Mouse (Mus musculus): Measurements from ENCODE around the gene Tgfbrap1. TPM values are rescaled to one million over a fixed set of nuclear protein-coding genes. Genes with fewer than 3 reads are reported as not detected.

Tgfbrap1 gene
- polyA plus RNA-seq (2015; fragmentation: Nextera tagmentation; extraction: Ambion mirVana) = 11.4 and 12.5 TPM in 2 replicates

- Histone ChIP-seq H3K27ac (replicated peaks) (peak within 1 kb of the TSS; percentile 100), H3K36me3 (peaks cover 19% of the 10 kb centered on the region), H3K9ac (peak within 1 kb of the TSS; percentile 77), H3K27me3 (no peaks in the 10 kb centered on the region), H3K9me3 (replicated peaks) (no peaks in the 10 kb centered on the region), H3K4me3 (replicated peaks) (peak within 1 kb of the TSS; percentile 86), H3K4me2 (replicated peaks) (peak within 1 kb of the TSS; percentile 67), H3K4me1 (peaks cover 5% of the 10 kb centered on the region; the same call in 1 of the 2 replicates)
- peak; percentile 93 for ATAC-seq (ENCODE audit: insufficient number of reproducible peaks, low FRiP score, low TSS enrichment, low read depth)
- WGBS = under 1% methylated on average over 57 of the region's 57 CpGs
Observed at GRCm38 (mm10) chr1:43098031-43098984, at the start of gene Tgfbrap1, which contains the start of gene AI597479. Tgfbrap1 (minus strand) TSS chr1:43098637. AI597479 (plus strand) TSS chr1:43098710.

DNA sequence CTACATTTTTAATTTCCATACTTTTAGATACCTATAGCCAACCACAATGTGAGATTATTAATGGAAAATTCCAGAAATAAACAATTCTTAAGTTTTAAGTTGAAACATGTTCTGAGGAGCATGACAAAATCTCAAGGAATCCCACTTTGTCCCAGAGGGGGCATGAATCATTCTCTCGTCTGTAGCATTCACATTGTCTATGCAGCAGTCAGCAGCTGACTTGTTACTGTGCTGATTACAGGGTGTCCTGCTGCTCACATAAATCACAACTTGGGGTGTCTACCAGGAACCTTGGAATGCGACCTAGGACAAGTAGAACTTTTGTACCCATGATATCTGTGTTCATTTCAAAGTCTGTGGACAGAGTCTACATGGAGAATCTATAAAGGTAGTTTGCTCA lies 49.0 kb upstream of the Tgfbrap1 start:
- no peak for ATAC-seq (ENCODE audit: insufficient number of reproducible peaks, low FRiP score, low TSS enrichment, low read depth)
- peaks cover 5% of the 10 kb centered on the region; the same call in 1 of the 2 replicates for H3K4me1 ChIP-seq
- no peaks in the 10 kb centered on the region for H3K27me3 ChIP-seq
- H3K36me3 ChIP-seq = no peaks in the 10 kb centered on the region
- no peaks in the 10 kb centered on the region for H3K9me3 ChIP-seq (replicated peaks)
- no peak overlapping the region for H3K4me3 ChIP-seq (replicated peaks)
- 48% methylated on average over 2 of the region's 2 CpGs for WGBS
- no peak overlapping the region for H3K4me2 ChIP-seq (replicated peaks)
- no peak overlapping the region for H3K27ac ChIP-seq (replicated peaks)
- no peak overlapping the region for H3K9ac ChIP-seq

DNA sequence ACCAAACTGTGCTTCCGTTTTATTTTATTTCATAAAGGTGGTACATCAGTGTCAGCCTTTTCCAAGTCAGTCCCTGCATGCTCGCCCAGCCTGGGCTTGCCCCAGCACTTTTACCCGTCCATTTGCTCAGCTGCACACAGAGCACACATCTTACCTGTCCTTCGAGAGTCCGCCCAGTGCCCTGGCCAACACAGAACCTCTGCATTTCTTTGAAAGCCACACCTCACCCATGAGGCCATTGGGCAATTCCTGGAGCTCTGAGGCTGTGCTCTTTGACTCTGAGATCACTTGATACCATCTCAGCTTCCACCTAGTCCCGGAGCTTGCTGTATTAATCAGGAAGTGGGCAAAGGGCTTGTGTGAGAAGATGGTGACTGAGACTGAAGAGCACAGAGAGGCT lies 47.0 kb upstream of the Tgfbrap1 start:
- H3K36me3 ChIP-seq = no peaks in the 10 kb centered on the region
- no peaks in the 10 kb centered on the region for H3K27me3 ChIP-seq
- no peak for ATAC-seq (ENCODE audit: insufficient number of reproducible peaks, low FRiP score, low TSS enrichment, low read depth)
- H3K4me1 ChIP-seq = peaks cover 11% of the 10 kb centered on the region
- no peak overlapping the region for H3K4me2 ChIP-seq (replicated peaks)
- WGBS = 67% methylated on average over 6 of the region's 6 CpGs
- no peaks in the 10 kb centered on the region for H3K9me3 ChIP-seq (replicated peaks)
- no peak overlapping the region for H3K4me3 ChIP-seq (replicated peaks)
- no peak overlapping the region for H3K27ac ChIP-seq (replicated peaks)
- H3K9ac ChIP-seq = no peak overlapping the region

GRCm38 (mm10) chr1:43144338-43144906 lies 46.0 kb upstream of the Tgfbrap1 start:
- Histone ChIP-seq H3K36me3 (no peaks in the 10 kb centered on the region), H3K9me3 (replicated peaks) (no peaks in the 10 kb centered on the region), H3K27ac (replicated peaks) (no peak overlapping the region), H3K4me2 (replicated peaks) (no peak overlapping the region), H3K27me3 (no peaks in the 10 kb centered on the region), H3K4me3 (replicated peaks) (no peak overlapping the region), H3K9ac (no peak overlapping the region), H3K4me1 (peaks cover 11% of the 10 kb centered on the region)
- 79% methylated on average over 8 of the region's 8 CpGs for WGBS
- no peak for ATAC-seq (ENCODE audit: insufficient number of reproducible peaks, low FRiP score, low TSS enrichment, low read depth)

DNA sequence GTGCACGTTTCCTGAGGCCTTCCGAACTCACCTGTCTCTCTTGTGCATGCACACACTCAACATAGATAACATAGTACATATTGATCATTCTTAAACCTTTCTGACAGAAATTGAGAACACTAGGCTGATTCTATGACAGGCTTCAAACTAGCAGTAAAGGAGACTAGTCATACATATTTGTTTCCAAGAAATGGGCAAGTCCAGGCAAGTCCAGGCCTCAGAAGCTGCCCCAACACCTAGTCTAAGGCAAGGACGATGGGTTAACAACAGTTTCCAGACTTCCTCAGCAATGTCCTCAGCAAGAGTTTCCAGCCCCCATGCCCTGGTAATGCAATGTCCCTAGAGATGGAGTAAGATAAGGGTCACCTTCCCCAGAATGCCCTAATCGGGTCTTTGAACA lies 45.4 kb upstream of the Tgfbrap1 start:
- WGBS = 87% methylated on average over 4 of the region's 4 CpGs
- H3K36me3 ChIP-seq = no peaks in the 10 kb centered on the region
- no peak overlapping the region for H3K27ac ChIP-seq (replicated peaks)
- H3K4me1 ChIP-seq = peaks cover 11% of the 10 kb centered on the region
- no peak for ATAC-seq (ENCODE audit: insufficient number of reproducible peaks, low FRiP score, low TSS enrichment, low read depth)
- no peak overlapping the region for H3K9ac ChIP-seq
- no peak overlapping the region for H3K4me3 ChIP-seq (replicated peaks)
- H3K9me3 ChIP-seq (replicated peaks) = no peaks in the 10 kb centered on the region
- H3K27me3 ChIP-seq = no peaks in the 10 kb centered on the region
- no peak overlapping the region for H3K4me2 ChIP-seq (replicated peaks)

DNA sequence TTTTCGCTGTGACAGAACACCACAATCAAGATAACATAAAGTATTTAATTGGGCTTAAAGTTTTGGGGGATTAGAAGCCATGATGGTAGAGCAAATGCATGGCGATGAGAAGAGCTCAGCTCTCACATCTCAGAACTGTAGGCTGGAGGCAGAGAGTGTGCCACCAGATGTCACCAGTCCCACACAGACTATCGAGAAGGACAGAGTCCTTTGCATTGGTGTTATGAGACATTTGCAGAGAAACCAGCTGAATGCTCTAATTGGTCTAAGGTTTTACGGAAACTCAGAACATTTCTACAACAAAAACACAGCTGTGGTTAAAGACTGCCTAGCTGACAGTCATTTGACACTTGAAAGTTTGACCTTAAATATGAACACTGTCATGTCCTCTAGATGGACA lies 44.8 kb upstream of the Tgfbrap1 start:
- no peaks in the 10 kb centered on the region for H3K9me3 ChIP-seq (replicated peaks)
- H3K27ac ChIP-seq (replicated peaks) = no peak overlapping the region
- 68% methylated on average over 4 of the region's 4 CpGs for WGBS
- H3K4me1 ChIP-seq = peaks cover 11% of the 10 kb centered on the region
- no peak for ATAC-seq (ENCODE audit: insufficient number of reproducible peaks, low FRiP score, low TSS enrichment, low read depth)
- H3K36me3 ChIP-seq = no peaks in the 10 kb centered on the region
- H3K27me3 ChIP-seq = no peaks in the 10 kb centered on the region
- no peak overlapping the region for H3K9ac ChIP-seq
- H3K4me2 ChIP-seq (replicated peaks) = no peak overlapping the region
- no peak overlapping the region for H3K4me3 ChIP-seq (replicated peaks)

GRCm38 (mm10) chr1:43142849-43143248 lies 44.4 kb upstream of the Tgfbrap1 start:
- peaks cover 11% of the 10 kb centered on the region for H3K4me1 ChIP-seq
- H3K27ac ChIP-seq (replicated peaks) = no peak overlapping the region
- H3K4me3 ChIP-seq (replicated peaks) = no peak overlapping the region
- ATAC-seq (ENCODE audit: insufficient number of reproducible peaks, low FRiP score, low TSS enrichment, low read depth) = no peak
- no peak overlapping the region for H3K9ac ChIP-seq
- H3K27me3 ChIP-seq = no peaks in the 10 kb centered on the region
- no peak overlapping the region for H3K4me2 ChIP-seq (replicated peaks)
- H3K9me3 ChIP-seq (replicated peaks) = no peaks in the 10 kb centered on the region
- 63% methylated on average over 6 of the region's 6 CpGs for WGBS
- H3K36me3 ChIP-seq = no peaks in the 10 kb centered on the region

DNA sequence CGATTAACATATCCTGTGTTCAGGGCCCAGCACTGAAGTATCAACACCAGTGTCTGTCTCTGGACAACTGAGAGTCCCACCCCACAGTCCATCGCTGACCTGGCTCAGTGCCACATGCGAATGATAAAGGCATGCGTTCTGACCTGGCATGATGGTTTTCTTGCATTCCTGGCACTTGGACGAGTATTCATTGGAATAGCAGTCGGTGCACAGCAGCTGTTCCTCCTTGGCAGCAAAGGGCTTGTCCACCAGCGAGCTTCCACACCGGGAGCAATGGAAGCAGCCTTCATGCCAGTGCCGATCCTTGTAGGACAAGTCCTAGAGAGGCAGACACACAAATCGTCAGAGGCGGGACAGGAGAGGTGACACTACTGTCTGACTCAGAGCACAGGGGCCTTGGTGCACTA lies 43.1 kb upstream of the Tgfbrap1 start:
- Histone ChIP-seq H3K27me3 (no peaks in the 10 kb centered on the region), H3K9ac (no peak overlapping the region), H3K27ac (replicated peaks) (no peak overlapping the region), H3K36me3 (no peaks in the 10 kb centered on the region), H3K4me2 (replicated peaks) (no peak overlapping the region), H3K4me1 (peaks cover 11% of the 10 kb centered on the region), H3K9me3 (replicated peaks) (no peaks in the 10 kb centered on the region), H3K4me3 (replicated peaks) (no peak overlapping the region)
- ATAC-seq (ENCODE audit: insufficient number of reproducible peaks, low FRiP score, low TSS enrichment, low read depth) = no peak; the same call in 1 of the 2 replicates
- 74% methylated on average over 11 of the region's 11 CpGs for WGBS

GRCm38 (mm10) chr1:43139587-43140266 lies 41.3 kb upstream of the Tgfbrap1 start:
- Histone ChIP-seq H3K9ac (no peak overlapping the region), H3K27me3 (no peaks in the 10 kb centered on the region), H3K36me3 (no peaks in the 10 kb centered on the region), H3K4me2 (replicated peaks) (no peak overlapping the region), H3K9me3 (replicated peaks) (no peaks in the 10 kb centered on the region), H3K4me1 (peaks cover 11% of the 10 kb centered on the region), H3K27ac (replicated peaks) (no peak overlapping the region), H3K4me3 (replicated peaks) (no peak overlapping the region)
- ATAC-seq (ENCODE audit: insufficient number of reproducible peaks, low FRiP score, low TSS enrichment, low read depth) = peak; percentile 71; the same call in 1 of the 2 replicates
- 53% methylated on average over 8 of the region's 8 CpGs for WGBS

DNA sequence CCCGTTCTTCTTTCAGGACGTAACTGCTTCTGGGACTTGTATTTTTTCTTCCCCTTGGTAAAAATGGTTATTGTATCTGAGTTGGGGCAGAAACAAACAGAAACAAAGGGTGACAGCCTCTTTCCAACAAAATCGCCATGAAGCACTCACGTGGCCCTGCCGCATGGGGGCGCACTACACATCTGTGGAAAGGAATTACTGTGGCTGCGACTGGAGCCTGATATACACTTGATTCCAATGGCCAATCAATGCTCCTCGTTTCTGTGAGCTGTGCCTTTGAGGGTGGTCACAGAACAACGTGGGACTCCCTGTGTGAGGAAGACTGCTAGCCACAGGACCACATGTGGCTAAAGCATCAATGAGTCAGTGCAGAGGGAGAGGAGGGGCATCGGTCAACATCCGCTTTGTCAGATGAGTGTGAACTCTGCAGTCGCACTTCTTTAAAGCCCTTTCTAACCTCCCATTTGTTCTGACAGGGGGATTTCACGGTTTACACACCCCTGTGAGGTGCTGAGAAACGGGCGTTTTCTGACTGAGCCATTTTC lies 39.9 kb upstream of the Tgfbrap1 start:
- Histone ChIP-seq H3K9me3 (replicated peaks) (no peaks in the 10 kb centered on the region), H3K4me3 (replicated peaks) (no peak overlapping the region), H3K36me3 (no peaks in the 10 kb centered on the region), H3K27me3 (no peaks in the 10 kb centered on the region), H3K4me1 (peaks cover 11% of the 10 kb centered on the region), H3K4me2 (replicated peaks) (no peak overlapping the region), H3K9ac (no peak overlapping the region), H3K27ac (replicated peaks) (no peak overlapping the region)
- no peak for ATAC-seq (ENCODE audit: insufficient number of reproducible peaks, low FRiP score, low TSS enrichment, low read depth)
- 73% methylated on average over 15 of the region's 15 CpGs for WGBS

GRCm38 (mm10) chr1:43137334-43137733 lies 38.9 kb upstream of the Tgfbrap1 start:
- H3K27ac ChIP-seq (replicated peaks) = no peak overlapping the region
- H3K9me3 ChIP-seq (replicated peaks) = no peaks in the 10 kb centered on the region
- no peak overlapping the region for H3K4me3 ChIP-seq (replicated peaks)
- no peak for ATAC-seq (ENCODE audit: insufficient number of reproducible peaks, low FRiP score, low TSS enrichment, low read depth)
- no peaks in the 10 kb centered on the region for H3K36me3 ChIP-seq
- H3K4me2 ChIP-seq (replicated peaks) = no peak overlapping the region
- H3K9ac ChIP-seq = no peak overlapping the region
- peaks cover 5% of the 10 kb centered on the region; the same call in 1 of the 2 replicates for H3K4me1 ChIP-seq
- H3K27me3 ChIP-seq = no peaks in the 10 kb centered on the region
- 75% methylated on average over 5 of the region's 5 CpGs for WGBS

Data from embryonic facial prominence, embryonic 15.5 days (tissue).